ENCODE assay signal across 26 mouse cellular contexts in genomic region chr11:112175302-112175701, GRCm38 (mm10).
A peak's percentile ranks its signal among the peaks of the same experiment; 100 is the strongest.
DNase-seq lines count a peak whose midpoint lies in the region; ATAC-seq lines count a peak whose summit lies in the region.
"Had no signal": no experiment of that assay in that cellular context is flagged by ENCODE, and none has a peak within 500 bp of the region (broad histone marks: within the 10 kb centered on the region; RNA-seq: fewer than 3 reads in every experiment).

No protein-coding gene starts in this region.

- peak; percentile 16 for DNase-seq in embryo, embryonic 11.5 days (ENCODE audit: low read depth, low spot score)
- no peak for DNase-seq in embryo, embryonic 10 days (ENCODE audit: low spot score)
- peak; percentile 32 for DNase-seq in neural tube, embryonic 11.5 days (ENCODE audit: low spot score)
- DNase-seq in mesoderm, embryonic 11.5 days (ENCODE audit: low read depth, low spot score), result peak; percentile 60
- no peak for DNase-seq in adrenal gland, postnatal 25 days
- DNase-seq: adrenal gland, postnatal 10 days; cerebellum, adult 11 months; cerebellum, adult 2 months; cerebellum, adult 9-11 months; cerebellum, postnatal 25 days; forebrain, postnatal 0 days; gastrocnemius, postnatal 25 days; heart, adult 18-20 months; heart, postnatal 10 days; heart, postnatal 36 days had no signal

- H3K4me2 ChIP-seq in kidney, embryonic 15.5 days, result no peak overlapping the region
- H3K4me2 ChIP-seq in kidney, embryonic 16.5 days (replicated peaks; ENCODE audit: low read depth, low read length), result no peak overlapping the region
- H3K4me2 ChIP-seq in neural tube, embryonic 11.5 days (ENCODE audit: low read depth), result no peak overlapping the region
- H3K4me2 ChIP-seq in neural tube, embryonic 15.5 days, result no peak overlapping the region
- H3K4me2 ChIP-seq: embryonic facial prominence, embryonic 12.5 days; embryonic facial prominence, embryonic 15.5 days; heart, embryonic 12.5 days; heart, embryonic 15.5 days; hindbrain, embryonic 13.5 days had no signal

- no peak overlapping the region for H3K4me3 ChIP-seq in kidney, embryonic 15.5 days (replicated peaks)
- no peak overlapping the region for H3K4me3 ChIP-seq in kidney, embryonic 16.5 days (ENCODE audit: low read length)
- H3K4me3 ChIP-seq in neural tube, embryonic 11.5 days (ENCODE audit: low read depth, low read length), result no peak overlapping the region
- no peak overlapping the region for H3K4me3 ChIP-seq in neural tube, embryonic 15.5 days (replicated peaks)
- H3K4me3 ChIP-seq: embryonic facial prominence, embryonic 12.5 days; embryonic facial prominence, embryonic 15.5 days; heart, embryonic 12.5 days; heart, embryonic 15.5 days; hindbrain, embryonic 10.5 days; hindbrain, embryonic 13.5 days had no signal

- no peak overlapping the region for H3K27ac ChIP-seq in kidney, embryonic 15.5 days
- H3K27ac ChIP-seq in kidney, embryonic 16.5 days (ENCODE audit: low read length), result no peak overlapping the region
- H3K27ac ChIP-seq in neural tube, embryonic 11.5 days (ENCODE audit: low read depth, low read length), result no peak overlapping the region
- no peak overlapping the region for H3K27ac ChIP-seq in neural tube, embryonic 15.5 days (replicated peaks)
- H3K27ac ChIP-seq: embryonic facial prominence, embryonic 12.5 days; embryonic facial prominence, embryonic 15.5 days; heart, embryonic 15.5 days; hindbrain, embryonic 10.5 days; hindbrain, embryonic 13.5 days had no signal

- H3K4me1 ChIP-seq in kidney, embryonic 15.5 days, result no peaks in the 10 kb centered on the region
- H3K4me1 ChIP-seq in kidney, embryonic 16.5 days (ENCODE audit: insufficient read depth, low read length), result no peaks in the 10 kb centered on the region
- H3K4me1 ChIP-seq in neural tube, embryonic 11.5 days (ENCODE audit: control insufficient read depth, insufficient read depth, low read length), result no peaks in the 10 kb centered on the region
- H3K4me1 ChIP-seq in neural tube, embryonic 15.5 days, result no peaks in the 10 kb centered on the region
- H3K4me1 ChIP-seq: embryonic facial prominence, embryonic 12.5 days; embryonic facial prominence, embryonic 15.5 days; heart, embryonic 12.5 days; heart, embryonic 15.5 days; hindbrain, embryonic 10.5 days; hindbrain, embryonic 13.5 days had no signal

- no peak overlapping the region for H3K9ac ChIP-seq in kidney, embryonic 15.5 days
- no peak overlapping the region for H3K9ac ChIP-seq in kidney, embryonic 16.5 days (replicated peaks; ENCODE audit: low read length)
- H3K9ac ChIP-seq in neural tube, embryonic 11.5 days (ENCODE audit: low read length), result no peak overlapping the region
- no peak overlapping the region for H3K9ac ChIP-seq in neural tube, embryonic 15.5 days (replicated peaks)
- H3K9ac ChIP-seq: embryonic facial prominence, embryonic 12.5 days; embryonic facial prominence, embryonic 15.5 days; forebrain, postnatal 0 days; heart, embryonic 12.5 days; heart, embryonic 15.5 days; hindbrain, embryonic 13.5 days had no signal

- H3K27me3 ChIP-seq in kidney, embryonic 15.5 days, result no peaks in the 10 kb centered on the region
- no peaks in the 10 kb centered on the region for H3K27me3 ChIP-seq in kidney, embryonic 16.5 days (ENCODE audit: insufficient read depth, low read length)
- H3K27me3 ChIP-seq in neural tube, embryonic 11.5 days (ENCODE audit: control insufficient read depth, insufficient read depth, low read length), result no peaks in the 10 kb centered on the region
- H3K27me3 ChIP-seq in neural tube, embryonic 15.5 days (replicated peaks), result no peaks in the 10 kb centered on the region
- H3K27me3 ChIP-seq: embryonic facial prominence, embryonic 12.5 days; embryonic facial prominence, embryonic 15.5 days; heart, embryonic 12.5 days; heart, embryonic 15.5 days; hindbrain, embryonic 13.5 days had no signal

- no peaks in the 10 kb centered on the region for H3K36me3 ChIP-seq in kidney, embryonic 15.5 days
- no peaks in the 10 kb centered on the region for H3K36me3 ChIP-seq in kidney, embryonic 16.5 days (ENCODE audit: insufficient read depth, low read length)
- no peaks in the 10 kb centered on the region for H3K36me3 ChIP-seq in neural tube, embryonic 11.5 days (ENCODE audit: control insufficient read depth, insufficient read depth, low read length)
- H3K36me3 ChIP-seq in neural tube, embryonic 15.5 days, result no peaks in the 10 kb centered on the region
- H3K36me3 ChIP-seq: embryonic facial prominence, embryonic 12.5 days; embryonic facial prominence, embryonic 15.5 days; heart, embryonic 12.5 days; heart, embryonic 15.5 days; hindbrain, embryonic 10.5 days; hindbrain, embryonic 13.5 days had no signal

- no peaks in the 10 kb centered on the region for H3K9me3 ChIP-seq in kidney, embryonic 15.5 days (replicated peaks)
- no peaks in the 10 kb centered on the region for H3K9me3 ChIP-seq in kidney, embryonic 16.5 days (ENCODE audit: low read length)
- H3K9me3 ChIP-seq in neural tube, embryonic 11.5 days (ENCODE audit: control insufficient read depth, low read length), result no peaks in the 10 kb centered on the region
- H3K9me3 ChIP-seq in neural tube, embryonic 15.5 days (replicated peaks), result no peaks in the 10 kb centered on the region
- H3K9me3 ChIP-seq: embryonic facial prominence, embryonic 12.5 days; embryonic facial prominence, embryonic 15.5 days; heart, embryonic 12.5 days; heart, embryonic 15.5 days; hindbrain, embryonic 10.5 days; hindbrain, embryonic 13.5 days had no signal

- WGBS in kidney, embryonic 15.5 days, result 65% methylated on average over 6 of the region's 6 CpGs
- 61% methylated on average over 6 of the region's 6 CpGs for WGBS in kidney, embryonic 16.5 days
- WGBS in neural tube, embryonic 11.5 days, result 67% methylated on average over 6 of the region's 6 CpGs
- WGBS in neural tube, embryonic 15.5 days, result 79% methylated on average over 6 of the region's 6 CpGs

- 0 out of 2 replicates have a peak, but pooled peaks have one; percentile 29 for ATAC-seq in kidney, embryonic 15.5 days (replicated peaks; ENCODE audit: low FRiP score)
- no peak for ATAC-seq in kidney, embryonic 16.5 days (ENCODE audit: low FRiP score, low TSS enrichment)
- no peak for ATAC-seq in neural tube, embryonic 11.5 days (ENCODE audit: insufficient read depth, low FRiP score, low TSS enrichment)
- no peak for ATAC-seq in neural tube, embryonic 15.5 days (ENCODE audit: low FRiP score)
- ATAC-seq: forebrain, embryonic 14.5 days; forebrain, postnatal 0 days; hindbrain, embryonic 16.5 days had no signal

Comparison
In these comparisons a context has a peak if more than half of its experiments do, and no peak if none do; other contexts are left out.
1. DNase-seq: peak in embryo, embryonic 11.5 days (single experiment), neural tube, embryonic 11.5 days (single experiment) and mesoderm, embryonic 11.5 days (single experiment); none in embryo, embryonic 10 days (single experiment) and adrenal gland, postnatal 25 days (single experiment).